Mouse (Mus musculus): Measurements from ENCODE around the gene Rpl6. TPM values are rescaled to one million over a fixed set of nuclear protein-coding genes. Genes with fewer than 3 reads are reported as not detected.
"Not testable (repeated sequence)": the region's sequence is repeated elsewhere in the genome, so short reads cannot be mapped to it uniquely, and the experiment has no call there.

Rpl6 gene
- polyA plus RNA-seq, 1 experiment from 2014 or later: 659 TPM

GRCm38 (mm10) chr5:121217313-121217634 is 13.0 kb downstream of the Rpl6 start:
- no peaks in the 10 kb centered on the region for H3K9me3 ChIP-seq
- 85% methylated on average over 2 of the region's 2 CpGs for WGBS
- no peak overlapping the region for H3K4me3 ChIP-seq (replicated peaks)
- no peak overlapping the region for H3K9ac ChIP-seq
- peaks cover 4% of the 10 kb centered on the region; the same call in 1 of the 2 replicates for H3K4me1 ChIP-seq (replicated peaks)
- ATAC-seq: no peak
- H3K27me3 ChIP-seq (replicated peaks): no peaks in the 10 kb centered on the region
- no peak overlapping the region for H3K4me2 ChIP-seq (replicated peaks)
- no peak overlapping the region for H3K27ac ChIP-seq
- H3K36me3 ChIP-seq: peaks cover 2% of the 10 kb centered on the region

DNA sequence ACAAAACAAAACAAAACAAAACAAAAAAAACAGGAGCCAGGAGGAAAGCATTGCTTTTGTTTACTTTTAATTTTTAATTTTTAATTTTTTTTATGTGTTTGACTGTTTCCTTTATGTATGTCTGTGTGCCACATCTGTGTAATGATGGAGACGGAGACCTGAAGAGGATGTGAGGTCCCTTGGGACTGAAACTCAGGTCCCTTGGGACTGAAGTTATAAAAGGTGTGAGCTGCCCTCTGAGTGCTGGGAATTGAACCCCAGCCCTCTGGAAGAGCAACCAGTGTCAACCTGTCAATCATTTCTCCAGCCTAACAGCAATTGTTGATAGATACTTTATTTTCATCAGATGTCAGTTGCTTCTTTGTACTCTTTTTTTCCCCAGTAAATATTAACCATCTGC is 14.9 kb downstream of the Rpl6 start:
- Histone ChIP-seq H3K4me3 (replicated peaks) (no peak overlapping the region), H3K4me2 (replicated peaks) (no peak overlapping the region), H3K9me3 (no peaks in the 10 kb centered on the region), H3K36me3 (no peaks in the 10 kb centered on the region), H3K4me1 (replicated peaks) (peaks cover 4% of the 10 kb centered on the region; the same call in 1 of the 2 replicates), H3K9ac (no peak overlapping the region), H3K27me3 (replicated peaks) (no peaks in the 10 kb centered on the region), H3K27ac (no peak overlapping the region)
- ATAC-seq: no peak
- 92% methylated on average over 1 of the region's 1 CpGs for WGBS

DNA sequence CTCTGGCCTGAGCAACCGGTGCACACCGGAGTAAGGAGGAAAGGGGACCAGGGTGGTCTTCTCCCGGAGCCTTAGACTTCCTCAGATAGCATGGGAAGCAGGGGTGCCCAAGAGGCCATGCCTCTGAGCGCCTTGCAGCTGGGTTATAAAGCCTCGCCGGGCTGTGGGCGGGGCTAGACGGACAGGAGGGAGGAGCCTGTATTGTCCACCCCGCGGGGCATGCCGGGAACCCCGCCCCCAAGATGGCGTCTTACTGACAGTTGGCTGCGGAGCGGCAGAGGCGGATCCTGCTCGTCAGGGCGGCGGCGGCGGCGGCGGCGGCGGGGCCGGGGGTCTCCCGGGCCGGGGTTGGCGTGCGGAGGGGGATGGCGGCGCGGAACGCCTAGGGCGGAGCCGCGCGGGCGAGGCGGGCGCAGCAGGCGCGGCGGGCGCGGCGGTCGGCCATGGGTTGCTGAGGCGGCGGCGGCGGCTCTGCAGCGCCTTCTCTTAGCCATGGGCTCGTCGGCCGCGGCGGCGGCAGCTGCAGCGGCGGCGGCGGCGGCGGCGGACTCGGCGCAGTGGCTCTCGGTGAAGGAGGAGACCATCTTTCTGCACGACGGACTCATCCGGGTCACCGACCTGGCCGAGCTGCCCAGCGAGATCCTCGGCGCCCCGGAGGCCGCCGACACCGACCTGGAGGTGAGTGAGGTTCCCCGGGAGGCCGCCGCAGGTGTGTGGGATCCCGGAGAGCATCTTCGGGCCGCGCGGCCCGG is 15.9 kb downstream of the Rpl6 start, which contains the start of gene Hectd4:
TSS of gene Hectd4 (plus strand) at position 240 of the 752 bp plus-strand sequence.
- H3K27me3 ChIP-seq (replicated peaks): no peaks in the 10 kb centered on the region
- no peaks in the 10 kb centered on the region for H3K9me3 ChIP-seq
- peak; percentile 90 for ATAC-seq
- 0% methylated on average over 55 of the region's 90 CpGs for WGBS
- peak within 1 kb of the TSS; percentile 86 for H3K27ac ChIP-seq
- H3K36me3 ChIP-seq: no peaks in the 10 kb centered on the region
- H3K4me1 ChIP-seq (replicated peaks): peaks cover 4% of the 10 kb centered on the region; the same call in 1 of the 2 replicates
- peak within 1 kb of the TSS; percentile 94 for H3K9ac ChIP-seq
- peak within 1 kb of the TSS; percentile 97 for H3K4me3 ChIP-seq (replicated peaks)
- peak within 1 kb of the TSS; percentile 75 for H3K4me2 ChIP-seq (replicated peaks)

- H3K4me3 ChIP-seq (replicated peaks): peak overlapping the region; percentile 97
- H3K4me1 ChIP-seq (replicated peaks): peaks cover 4% of the 10 kb centered on the region; the same call in 1 of the 2 replicates
- ATAC-seq: peak; percentile 64
- peak overlapping the region; percentile 94 for H3K9ac ChIP-seq
- peak overlapping the region; percentile 75 for H3K4me2 ChIP-seq (replicated peaks)
- H3K27ac ChIP-seq: peak overlapping the region; percentile 86
- no peaks in the 10 kb centered on the region for H3K9me3 ChIP-seq
- no peaks in the 10 kb centered on the region for H3K36me3 ChIP-seq
- H3K27me3 ChIP-seq (replicated peaks): no peaks in the 10 kb centered on the region
- under 1% methylated on average over 37 of the region's 38 CpGs for WGBS
Measured at GRCm38 (mm10) chr5:121220732-121221301, 16.5 kb downstream of the Rpl6 start.

DNA sequence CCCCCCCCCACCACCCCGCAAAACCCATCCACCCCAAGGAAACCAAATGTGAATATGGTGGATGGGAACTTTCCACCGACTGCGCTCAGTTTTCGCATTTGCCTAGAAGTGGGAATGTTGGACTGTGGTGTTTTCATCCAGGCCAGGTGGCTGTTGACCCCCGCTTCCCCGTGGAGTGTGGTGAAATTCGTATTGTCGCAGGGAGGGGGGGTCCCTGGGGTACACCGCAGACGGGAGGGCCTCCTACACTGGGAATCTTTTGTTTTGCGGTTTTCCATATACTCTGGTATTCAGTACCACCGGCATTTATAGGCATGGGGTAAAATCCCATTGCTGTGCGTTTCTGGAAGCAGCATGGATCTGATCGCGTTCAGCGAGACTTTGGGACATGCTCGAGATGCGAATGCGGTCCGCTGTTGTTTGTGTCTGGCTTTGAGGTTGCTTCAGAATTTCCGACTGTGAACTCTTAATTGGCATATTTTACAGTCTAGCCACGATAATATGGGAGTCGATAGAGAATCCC is 17.1 kb downstream of the Rpl6 start:
- Histone ChIP-seq H3K9me3 (no peaks in the 10 kb centered on the region), H3K4me1 (replicated peaks) (peaks cover 7% of the 10 kb centered on the region; the same call in 1 of the 2 replicates), H3K9ac (peak overlapping the region; percentile 94), H3K36me3 (no peaks in the 10 kb centered on the region), H3K27ac (no peak overlapping the region), H3K27me3 (replicated peaks) (no peaks in the 10 kb centered on the region), H3K4me2 (replicated peaks) (peak overlapping the region; percentile 75), H3K4me3 (replicated peaks) (peak overlapping the region; percentile 97)
- ATAC-seq: no peak
- WGBS: 20% methylated on average over 23 of the region's 23 CpGs

- WGBS: 88% methylated on average over 4 of the region's 4 CpGs
- not testable (repeated sequence) for H3K9me3 ChIP-seq; H3K4me3 ChIP-seq (replicated peaks); H3K27ac ChIP-seq; H3K36me3 ChIP-seq; H3K9ac ChIP-seq; H3K4me2 ChIP-seq (replicated peaks); ATAC-seq; H3K27me3 ChIP-seq (replicated peaks)
- H3K4me1 ChIP-seq (replicated peaks): peaks cover 12% of the 10 kb centered on the region
Measured at GRCm38 (mm10) chr5:121224020-121224419, 19.7 kb downstream of the Rpl6 start.

GRCm38 (mm10) chr5:121224856-121225255 is 20.6 kb downstream of the Rpl6 start:
- Histone ChIP-seq H3K27ac (no peak overlapping the region), H3K4me1 (replicated peaks) (peaks cover 14% of the 10 kb centered on the region), H3K4me3 (replicated peaks) (no peak overlapping the region), H3K36me3 (no peaks in the 10 kb centered on the region), H3K4me2 (replicated peaks) (no peak overlapping the region), H3K9ac (no peak overlapping the region), H3K27me3 (replicated peaks) (no peaks in the 10 kb centered on the region), H3K9me3 (no peaks in the 10 kb centered on the region)
- WGBS: 81% methylated on average over 3 of the region's 3 CpGs
- ATAC-seq: no peak

GRCm38 (mm10) chr5:121225854-121226253 is 21.6 kb downstream of the Rpl6 start:
- Histone ChIP-seq H3K27me3 (replicated peaks) (no peaks in the 10 kb centered on the region), H3K4me3 (replicated peaks) (no peak overlapping the region), H3K9me3 (no peaks in the 10 kb centered on the region), H3K36me3 (no peaks in the 10 kb centered on the region), H3K27ac (no peak overlapping the region), H3K9ac (no peak overlapping the region), H3K4me2 (replicated peaks) (no peak overlapping the region), H3K4me1 (replicated peaks) (peaks cover 14% of the 10 kb centered on the region)
- ATAC-seq: no peak
- WGBS: 77% methylated on average over 2 of the region's 2 CpGs

GRCm38 (mm10) chr5:121226406-121226805 is 22.1 kb downstream of the Rpl6 start:
- 66% methylated on average over 3 of the region's 3 CpGs for WGBS
- Histone ChIP-seq H3K9ac (no peak overlapping the region), H3K36me3 (no peaks in the 10 kb centered on the region), H3K4me2 (replicated peaks) (no peak overlapping the region), H3K4me3 (replicated peaks) (no peak overlapping the region), H3K27ac (no peak overlapping the region), H3K27me3 (replicated peaks) (no peaks in the 10 kb centered on the region), H3K4me1 (replicated peaks) (peaks cover 11% of the 10 kb centered on the region), H3K9me3 (no peaks in the 10 kb centered on the region)
- no peak for ATAC-seq

DNA sequence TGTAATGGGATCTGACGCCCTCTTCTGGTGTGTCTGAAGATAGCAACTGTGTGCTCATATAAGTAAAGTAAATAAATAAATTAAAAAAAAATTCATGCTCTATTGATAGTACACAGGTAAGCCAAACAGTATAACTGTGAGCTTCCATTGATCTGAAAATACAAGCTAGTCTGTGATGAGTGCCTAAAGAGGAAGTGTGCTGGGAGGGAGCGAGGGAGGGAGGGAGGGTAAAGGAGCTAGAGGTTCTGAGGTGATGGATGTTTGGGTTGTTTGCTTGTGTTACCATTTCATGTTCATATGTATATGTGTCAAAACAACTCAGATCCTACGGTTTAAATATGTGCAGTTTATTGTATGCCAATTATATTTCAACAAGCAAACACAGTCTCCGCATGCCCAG is 22.6 kb downstream of the Rpl6 start:
- H3K4me2 ChIP-seq (replicated peaks): no peak overlapping the region

DNA sequence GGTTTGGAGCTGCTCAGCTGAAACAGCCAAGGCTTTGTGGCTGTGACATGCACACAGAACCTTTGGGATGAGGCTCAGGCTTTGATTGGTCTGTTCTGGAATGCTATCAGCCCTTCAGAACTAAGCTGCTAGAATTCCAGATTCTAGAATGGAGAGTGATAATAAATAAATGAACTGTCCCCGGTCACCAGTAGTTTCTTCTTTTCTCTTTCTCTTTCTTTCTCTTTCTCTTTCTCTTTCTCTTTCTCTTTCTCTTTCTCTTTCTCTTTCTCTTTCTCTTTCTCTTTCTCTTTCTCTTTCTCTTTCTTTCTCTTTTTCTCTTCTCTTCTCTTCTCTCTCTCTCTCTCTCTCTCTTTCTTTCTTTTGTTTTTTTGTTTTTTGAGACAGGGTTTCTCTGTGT is 23.0 kb downstream of the Rpl6 start:
- H3K4me2 ChIP-seq (replicated peaks); H3K27me3 ChIP-seq (replicated peaks); H3K4me1 ChIP-seq (replicated peaks); H3K27ac ChIP-seq; H3K9me3 ChIP-seq; H3K4me3 ChIP-seq (replicated peaks); ATAC-seq; H3K9ac ChIP-seq; H3K36me3 ChIP-seq: not testable (repeated sequence)
- WGBS: 79% methylated on average over 1 of the region's 1 CpGs

More for the DNA sequence above, 22.6 kb downstream of the Rpl6 start:
- H3K27me3 ChIP-seq (replicated peaks): no peaks in the 10 kb centered on the region
- H3K9ac ChIP-seq: no peak overlapping the region
- no peak for ATAC-seq
- H3K27ac ChIP-seq: no peak overlapping the region
- 73% methylated on average over 4 of the region's 4 CpGs for WGBS
- no peaks in the 10 kb centered on the region for H3K36me3 ChIP-seq
- H3K4me1 ChIP-seq (replicated peaks): peaks cover 10% of the 10 kb centered on the region
- no peak overlapping the region for H3K4me3 ChIP-seq (replicated peaks)
- H3K9me3 ChIP-seq: no peaks in the 10 kb centered on the region

DNA sequence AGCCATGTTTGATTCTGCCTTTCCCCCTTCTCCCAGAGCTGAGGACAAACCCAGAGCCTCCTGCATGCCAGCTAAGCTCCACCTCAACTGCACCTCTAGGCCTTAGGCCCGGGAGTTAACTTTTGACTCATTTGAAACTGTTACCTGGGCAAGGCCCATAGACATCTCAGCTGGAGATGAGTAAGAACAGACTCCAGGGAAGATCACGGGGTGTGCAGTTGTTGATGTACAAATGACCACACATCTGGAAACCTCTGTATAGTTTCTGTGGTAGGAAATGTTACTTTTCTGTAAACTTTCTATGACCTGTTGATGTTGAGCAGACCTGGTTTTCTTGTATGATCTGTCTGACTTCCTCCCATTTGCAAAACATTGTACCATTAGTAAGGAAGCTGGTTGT is 24.9 kb downstream of the Rpl6 start:
- no peak for ATAC-seq
- 48% methylated on average over 2 of the region's 2 CpGs for WGBS
- Histone ChIP-seq H3K4me1 (replicated peaks) (peaks cover 10% of the 10 kb centered on the region), H3K9me3 (no peaks in the 10 kb centered on the region), H3K27ac (no peak overlapping the region), H3K4me3 (replicated peaks) (no peak overlapping the region), H3K27me3 (replicated peaks) (no peaks in the 10 kb centered on the region), H3K36me3 (no peaks in the 10 kb centered on the region), H3K9ac (no peak overlapping the region), H3K4me2 (replicated peaks) (no peak overlapping the region)

Data from intestine, embryonic 15.5 days (tissue).